Mouse (Mus musculus) stomach, postnatal 0 days (tissue): Measurements from ENCODE around the gene Dvl1. TPM values are rescaled to one million over a fixed set of nuclear protein-coding genes. Genes with fewer than 3 reads are reported as not detected.

Experiments
- ATAC-seq: fragments of 200-750 bp; cut with Nextera tagmentation; 2 replicates; pipeline ENCODE4 v1.8.0; 2017; ENCODE audit not compliant: low FRiP score, low TSS enrichment
- DNase-seq: peaks from one replicate; pipeline ENCODE4 v3.0.0-alpha.2; 2016; ENCODE audit warnings: low spot score
- H3K27ac ChIP-seq: fragments of 300-500 bp; sonication (generic); replicated peaks from 2 replicates; pipeline ENCODE4 v1.5.1; 2014; ENCODE audit warnings: mild to moderate bottlenecking, control low read depth
- H3K27me3 ChIP-seq: fragments of 300-500 bp; sonication (generic); 2 replicates; pipeline ENCODE4 v1.6.1; 2014; ENCODE audit warnings: low read length; ENCODE audit not compliant: control insufficient read depth, insufficient read depth
- H3K36me3 ChIP-seq: fragments of 300-500 bp; sonication (generic); 2 replicates; pipeline ENCODE4 v1.6.1; 2014; ENCODE audit warnings: low read length, mixed read lengths; ENCODE audit not compliant: control insufficient read depth, insufficient read depth
- H3K4me1 ChIP-seq: fragments of 300-500 bp; sonication (generic); replicated peaks from 2 replicates; pipeline ENCODE4 v1.6.1; 2014; ENCODE audit warnings: antibody characterized with exemption; ENCODE audit not compliant: control insufficient read depth, insufficient read depth
- H3K4me2 ChIP-seq: fragments of 300-500 bp; sonication (generic); replicated peaks from 2 replicates; pipeline ENCODE4 v1.6.1; 2014; ENCODE audit warnings: low read depth, mild to moderate bottlenecking, control low read depth, moderate library complexity
- H3K4me3 ChIP-seq: fragments of 300-500 bp; sonication (generic); 2 replicates; pipeline ENCODE4 v1.5.1; 2014; ENCODE audit warnings: low read depth, low read length, control low read depth
- H3K9ac ChIP-seq: fragments of 300-500 bp; sonication (generic); 2 replicates; pipeline ENCODE4 v1.6.1; 2014; ENCODE audit warnings: mild to moderate bottlenecking, low read length, control low read depth, mixed read lengths
- H3K9me3 ChIP-seq: fragments of 300-500 bp; sonication (generic); 2 replicates; pipeline ENCODE4 v1.6.1; 2016; ENCODE audit warnings: low read length; ENCODE audit not compliant: control insufficient read depth
- CTCF ChIP-seq: IDR thresholded peaks from 2 replicates; pipeline ENCODE4 v1.5.1; 2016; ENCODE audit warnings: antibody characterized with exemption, low read depth, mild to moderate bottlenecking, moderate library complexity
- EP300 ChIP-seq: optimal IDR thresholded peaks from 2 replicates; pipeline ENCODE3; 2016; ENCODE audit warnings: antibody characterized with exemption
- whole genome bisulfite sequencing: fragments of 180-500 bp; shearing (Covaris S2); extraction: QIAGEN DNeasy Blood & Tissue Kit; methylation state at CpG from one replicate; pipeline ENCODE4 v1.1.7; 2014; 5-methylcytosine and 5-hydroxymethylcytosine counted together
- polyA plus RNA-seq: library from polyadenylated mRNA; unstranded; fragments of >200 nt; fragmentation: Nextera tagmentation; extraction: Ambion mirVana; gene quantifications from 2 replicates; pipeline ENCODE4 v1.2.1, GENCODE M21; 2015

Gene Dvl1
- polyA plus RNA-seq, 1 experiment from 2014 or later, result 8.1 TPM

DNA sequence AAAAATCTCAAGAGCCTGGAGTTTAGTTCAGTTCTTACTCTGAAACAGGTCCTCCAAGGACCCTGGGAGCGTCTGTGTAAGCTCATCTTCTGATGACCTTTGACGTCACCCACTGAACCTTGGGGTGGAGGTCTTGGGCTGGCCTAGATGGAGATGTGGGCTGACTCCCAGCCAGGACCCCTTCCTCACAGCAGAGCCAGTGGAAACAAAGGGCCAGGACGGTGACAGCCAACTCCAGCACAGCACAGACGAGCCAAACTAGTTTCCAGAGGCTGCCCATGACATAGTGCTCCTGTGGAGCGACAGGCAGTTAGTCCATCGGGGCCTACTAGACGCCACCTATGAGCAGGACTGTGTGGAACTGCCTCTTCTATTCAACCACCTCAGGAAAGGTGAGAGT lies 61.1 kb downstream of the Dvl1 start:
- no peaks in the 10 kb centered on the region for H3K9me3 ChIP-seq
- H3K4me1 ChIP-seq, result no peaks in the 10 kb centered on the region
- H3K4me3 ChIP-seq, result no peak overlapping the region
- no peak overlapping the region for H3K4me2 ChIP-seq
- 62% methylated on average over 7 of the region's 7 CpGs for WGBS
- ATAC-seq (peak; percentile 24; the same call in 1 of the 2 replicates), DNase-seq (no peak)
- no peaks in the 10 kb centered on the region for H3K27me3 ChIP-seq
- TF ChIP-seq CTCF (no peak), EP300 (no peak)
- H3K9ac ChIP-seq, result no peak overlapping the region
- no peak overlapping the region for H3K27ac ChIP-seq
- peaks cover 4% of the 10 kb centered on the region for H3K36me3 ChIP-seq

DNA sequence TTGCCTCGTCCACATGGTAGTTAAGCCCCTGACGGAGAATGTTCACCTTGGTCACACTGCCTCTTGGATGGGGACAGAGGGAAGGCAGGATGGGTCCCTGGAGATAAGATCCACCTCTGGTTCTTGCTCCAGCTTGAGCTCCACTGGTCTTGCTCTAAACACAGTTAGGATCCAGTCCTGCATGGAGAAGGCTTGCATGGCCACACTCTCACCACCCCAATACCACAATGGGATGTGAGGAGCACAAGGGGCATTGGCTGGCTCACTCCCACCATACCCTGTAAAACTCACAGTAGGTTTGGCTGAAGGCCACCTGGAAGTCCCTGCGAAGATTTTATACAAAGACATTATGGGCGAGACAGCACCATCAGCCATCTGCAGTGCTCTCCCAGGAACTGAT lies 61.5 kb downstream of the Dvl1 start:
- H3K9ac ChIP-seq, result no peak overlapping the region
- DNase-seq (no peak), ATAC-seq (no peak)
- no peaks in the 10 kb centered on the region for H3K4me1 ChIP-seq
- no peak overlapping the region for H3K4me3 ChIP-seq
- peaks cover 1% of the 10 kb centered on the region for H3K36me3 ChIP-seq
- WGBS, result 84% methylated on average over 4 of the region's 4 CpGs
- H3K9me3 ChIP-seq, result no peaks in the 10 kb centered on the region
- no peaks in the 10 kb centered on the region for H3K27me3 ChIP-seq
- TF ChIP-seq EP300, result no peak
- TF ChIP-seq CTCF, result no peak
- H3K27ac ChIP-seq, result no peak overlapping the region
- H3K4me2 ChIP-seq, result no peak overlapping the region

Other genes starting within 250 kb of the Dvl1 start
- gene Slc35e2, start 246.0 kb upstream of the Dvl1 start, polyA plus RNA-seq, result 3.2 and 3.8 TPM in 2 replicates
- 39.5 and 46.9 TPM in 2 replicates for gene Cdk11b, start 222.5 kb upstream of the Dvl1 start, polyA plus RNA-seq
- not detected in 2 replicates for gene Gm10563, start 202.0 kb upstream of the Dvl1 start, polyA plus RNA-seq
- gene Mmp23, start 194.0 kb upstream of the Dvl1 start, polyA plus RNA-seq, result 87.9 and 89.3 TPM in 2 replicates
- 10.5 and 11.0 TPM in 2 replicates for gene Mib2, start 178.2 kb upstream of the Dvl1 start, polyA plus RNA-seq
- 9.6 and 11.0 TPM in 2 replicates for gene Fndc10, start 153.1 kb upstream of the Dvl1 start, polyA plus RNA-seq
- 152 and 153 TPM in 2 replicates for gene Ssu72, start 142.6 kb upstream of the Dvl1 start, polyA plus RNA-seq
- 0.39 and 0.45 TPM in 2 replicates for gene Tmem240, start 112.6 kb upstream of the Dvl1 start, polyA plus RNA-seq
- gene Atad3a, start 86.3 kb upstream of the Dvl1 start, polyA plus RNA-seq, result 48.8 and 55.1 TPM in 2 replicates
- 30.0 and 32.3 TPM in 2 replicates for gene Vwa1, start 72.7 kb upstream of the Dvl1 start, polyA plus RNA-seq
- 0.13 and 0.27 TPM in 2 replicates for gene Tmem88b, start 61.5 kb upstream of the Dvl1 start, polyA plus RNA-seq
- 0.10 and 0.13 TPM in 2 replicates for gene Ankrd65, start 57.0 kb upstream of the Dvl1 start, polyA plus RNA-seq
- gene Mrpl20, start 44.5 kb upstream of the Dvl1 start, polyA plus RNA-seq, result 230 and 240 TPM in 2 replicates
- gene Ccnl2, start 34.9 kb upstream of the Dvl1 start, polyA plus RNA-seq, result 72.2 and 83.2 TPM in 2 replicates
- 129 and 133 TPM in 2 replicates for gene Aurkaip1, start 16.1 kb upstream of the Dvl1 start, polyA plus RNA-seq
- gene Mxra8, start 7.7 kb upstream of the Dvl1 start, polyA plus RNA-seq, result 79.4 and 88.4 TPM in 2 replicates
- 0.11 and 0.28 TPM in 2 replicates for gene Tas1r3, start 16.0 kb downstream of the Dvl1 start, polyA plus RNA-seq
- gene Cptp, start 22.0 kb downstream of the Dvl1 start, polyA plus RNA-seq, result 25.0 and 26.5 TPM in 2 replicates
- gene Ints11, start 22.1 kb downstream of the Dvl1 start, polyA plus RNA-seq, result 30.7 and 32.6 TPM in 2 replicates
- gene Pusl1, start 44.4 kb downstream of the Dvl1 start, polyA plus RNA-seq, result 35.7 and 36.5 TPM in 2 replicates
- 9.7 and 10.2 TPM in 2 replicates for gene Acap3, start 44.4 kb downstream of the Dvl1 start, polyA plus RNA-seq
- 72.8 and 75.5 TPM in 2 replicates for gene Ube2j2, start 96.4 kb downstream of the Dvl1 start, polyA plus RNA-seq
- 48.5 and 59.1 TPM in 2 replicates for gene C1qtnf12, start 114.9 kb downstream of the Dvl1 start, polyA plus RNA-seq
- 9.0 and 9.4 TPM in 2 replicates for gene B3galt6, start 145.2 kb downstream of the Dvl1 start, polyA plus RNA-seq
- gene Sdf4, start 145.5 kb downstream of the Dvl1 start, polyA plus RNA-seq, result 129 and 137 TPM in 2 replicates
- 0.21 and 0.48 TPM in 2 replicates for gene Tnfrsf4, start 166.4 kb downstream of the Dvl1 start, polyA plus RNA-seq
- gene Tnfrsf18, start 178.8 kb downstream of the Dvl1 start, polyA plus RNA-seq, result 2.2 and 3.3 TPM in 2 replicates
- 2.7 TPM in 2 replicates for gene Ttll10, start 212.0 kb downstream of the Dvl1 start, polyA plus RNA-seq